Comparison of ENCODE assay signal across 10 mouse cellular contexts in genomic region chr1:162216656-162217055, GRCm38 (mm10).
A peak's percentile ranks its signal among the peaks of the same experiment; 100 is the strongest.
DNase-seq lines count a peak whose midpoint lies in the region; ATAC-seq and TF ChIP-seq lines count a peak whose summit lies in the region.
"Had no signal": no experiment of that assay in that cellular context is flagged by ENCODE, and none has a peak within 500 bp of the region (broad histone marks: within the 10 kb centered on the region; RNA-seq: fewer than 3 reads in every experiment).

No protein-coding gene starts in this region.

- peak overlapping the region; percentile 61 for H3ac ChIP-seq in C2C12 (ENCODE audit: control insufficient read depth, insufficient read length, low read depth)

- no peak for TF ChIP-seq CTCF in C2C12 (IDR thresholded peaks at IDR 0.05; ENCODE audit: control insufficient read depth, insufficient read depth, insufficient read length)

- DNase-seq in heart, adult 11 months: peak; percentile 82
- no peak for DNase-seq in heart, adult 9 months (ENCODE audit: low spot score in 2 of 2)
- DNase-seq in embryonic facial prominence, embryonic 14.5 days (ENCODE audit: low spot score): peak; percentile 94
- DNase-seq in limb, embryonic 11.5 days (ENCODE audit: low spot score): peak; percentile 75
- DNase-seq in cerebellum, adult 11 months: no peak
- no peak for DNase-seq in ovary, postnatal 36 days (ENCODE audit: low spot score)

- H3K9ac ChIP-seq in embryonic facial prominence, embryonic 14.5 days (ENCODE audit: low read depth, low read length): peak overlapping the region; percentile 52
- peak overlapping the region; percentile 59 for H3K9ac ChIP-seq in limb, embryonic 11.5 days (ENCODE audit: low read length)

- peak; percentile 65 for ATAC-seq in embryonic facial prominence, embryonic 14.5 days (ENCODE audit: low read depth)
- peak; percentile 82 for ATAC-seq in limb, embryonic 11.5 days (ENCODE audit: insufficient number of reproducible peaks, low FRiP score, low TSS enrichment, low read depth)
- ATAC-seq in monocyte, adult 5-6 weeks (replicated peaks; ENCODE audit: insufficient number of reproducible peaks, low FRiP score, low TSS enrichment, poor library complexity, severe bottlenecking): no peak
- ATAC-seq: CD4-positive, CD25-positive, alpha-beta regulatory T cell, adult 4 months; inflammation-experienced regulatory T-cells, adult 6 months had no signal

- H3K9me3 ChIP-seq in embryonic facial prominence, embryonic 14.5 days (ENCODE audit: control insufficient read depth, low read length): no peaks in the 10 kb centered on the region
- no peaks in the 10 kb centered on the region for H3K9me3 ChIP-seq in limb, embryonic 11.5 days (ENCODE audit: control insufficient read depth, low read length)

- H3K36me3 ChIP-seq in C2C12 (ENCODE audit: control insufficient read depth, insufficient read depth): peaks cover 29% of the 10 kb centered on the region
- H3K36me3 ChIP-seq in embryonic facial prominence, embryonic 14.5 days (ENCODE audit: control insufficient read depth, insufficient read depth, low read length): peaks cover 6% of the 10 kb centered on the region; the same call in 1 of the 2 replicates
- H3K36me3 ChIP-seq in limb, embryonic 11.5 days (ENCODE audit: control insufficient read depth, insufficient read depth, low read length): no peaks in the 10 kb centered on the region

- peaks cover 29% of the 10 kb centered on the region for H3K4me1 ChIP-seq in embryonic facial prominence, embryonic 14.5 days (ENCODE audit: control insufficient read depth, insufficient read depth, low read length)
- H3K4me1 ChIP-seq in limb, embryonic 11.5 days (ENCODE audit: control insufficient read depth, insufficient read depth, low read length): peaks cover 16% of the 10 kb centered on the region

- H3K79me2 ChIP-seq in C2C12 (ENCODE audit: control insufficient read depth, insufficient read depth): peaks cover 42% of the 10 kb centered on the region

- H3K27ac ChIP-seq in embryonic facial prominence, embryonic 14.5 days (replicated peaks; ENCODE audit: low read depth, low read length): peak overlapping the region; percentile 100
- H3K27ac ChIP-seq in limb, embryonic 11.5 days (replicated peaks; ENCODE audit: low read depth, low read length): peak overlapping the region; percentile 100

- no peak overlapping the region for H3K4me3 ChIP-seq in C2C12 (ENCODE audit: insufficient read depth, poor library complexity, severe bottlenecking)
- no peak overlapping the region for H3K4me3 ChIP-seq in embryonic facial prominence, embryonic 14.5 days (ENCODE audit: low read depth, low read length)
- H3K4me3 ChIP-seq in limb, embryonic 11.5 days (ENCODE audit: low read depth, low read length): no peak overlapping the region

- H3K4me2 ChIP-seq in embryonic facial prominence, embryonic 14.5 days (ENCODE audit: low read depth, low read length): peak overlapping the region; percentile 64
- H3K4me2 ChIP-seq in limb, embryonic 11.5 days (ENCODE audit: low read depth, severe bottlenecking): peak overlapping the region; percentile 34

- 14% methylated on average over 4 of the region's 4 CpGs for WGBS in embryonic facial prominence, embryonic 14.5 days
- 5% methylated on average over 4 of the region's 4 CpGs for WGBS in limb, embryonic 11.5 days

- peaks cover 39% of the 10 kb centered on the region for H3K79me3 ChIP-seq in C2C12 (ENCODE audit: low read depth)

- no peaks in the 10 kb centered on the region for H3K27me3 ChIP-seq in C2C12 (ENCODE audit: control insufficient read depth, insufficient read depth, insufficient read length)
- no peaks in the 10 kb centered on the region for H3K27me3 ChIP-seq in embryonic facial prominence, embryonic 14.5 days (replicated peaks; ENCODE audit: control insufficient read depth, insufficient read depth, low read length)
- no peaks in the 10 kb centered on the region for H3K27me3 ChIP-seq in limb, embryonic 11.5 days (ENCODE audit: control insufficient read depth, insufficient read depth, low read length)

TF ChIP-seq in C2C12, 6 proteins besides CTCF, POLR2A, EP300 and RAD21:
- TF ChIP-seq FOSL1 (IDR thresholded peaks at IDR 0.05; ENCODE audit: insufficient read depth, low read length, poor library complexity, severe bottlenecking) (no peak), MAX (IDR thresholded peaks at IDR 0.05) (no peak), CEBPB (IDR thresholded peaks at IDR 0.05; ENCODE audit: low read depth) (no peak), MYOD1 (IDR thresholded peaks at IDR 0.05; ENCODE audit: control insufficient read depth, insufficient read length, low read depth) (no peak), MYOG (IDR thresholded peaks at IDR 0.05; ENCODE audit: control insufficient read depth, extremely low read depth, insufficient read length) (no peak), USF1 (IDR thresholded peaks at IDR 0.05; ENCODE audit: low read depth) (no peak)

Comparison
In these comparisons a context has a peak if more than half of its experiments do, and no peak if none do; other contexts are left out.
1. DNase-seq: peak in heart, adult 11 months (single experiment), embryonic facial prominence, embryonic 14.5 days (single experiment) and limb, embryonic 11.5 days (single experiment); none in heart, adult 9 months (0 of 2), cerebellum, adult 11 months (single experiment) and ovary, postnatal 36 days (single experiment).